Mouse (Mus musculus) midbrain, embryonic 11.5 days (tissue): ENCODE measurements around the gene 9130230L23Rik. TPM values are rescaled to one million over a fixed set of nuclear protein-coding genes. Genes with fewer than 3 reads are reported as not detected.

Experiments used
- ATAC-seq: fragments of 200-750 bp; cut with Nextera tagmentation; 2 replicates; pipeline ENCODE4 v1.8.0; 2017; ENCODE audit warnings: moderate TSS enrichment, moderate library complexity; ENCODE audit not compliant: low FRiP score
- DNase-seq: peaks from one replicate; pipeline ENCODE4 v3.0.0; 2015; ENCODE audit warnings: low spot score; ENCODE audit errors: missing footprints
- H3K27ac ChIP-seq: fragments of 300-500 bp; sonication (generic); 2 replicates; pipeline ENCODE4 v1.5.1; 2014; ENCODE audit warnings: low read depth, low read length
- H3K27me3 ChIP-seq: fragments of 300-500 bp; sonication (generic); 2 replicates; pipeline ENCODE4 v1.6.1; 2014; ENCODE audit warnings: mild to moderate bottlenecking, low read length, moderate library complexity, mixed read lengths; ENCODE audit not compliant: control insufficient read depth, insufficient read depth
- H3K36me3 ChIP-seq: fragments of 300-500 bp; sonication (generic); 2 replicates; pipeline ENCODE4 v1.6.1; 2014; ENCODE audit warnings: mild to moderate bottlenecking, low read length, moderate library complexity, mixed read lengths; ENCODE audit not compliant: control insufficient read depth, insufficient read depth
- H3K4me1 ChIP-seq: fragments of 300-500 bp; sonication (generic); 2 replicates; pipeline ENCODE4 v1.6.1; 2014; ENCODE audit warnings: low read length; ENCODE audit not compliant: control insufficient read depth, insufficient read depth
- H3K4me2 ChIP-seq: fragments of 300-500 bp; sonication (generic); 2 replicates; pipeline ENCODE4 v1.6.1; 2014; ENCODE audit warnings: mild to moderate bottlenecking, moderate library complexity
- H3K4me3 ChIP-seq: fragments of 300-500 bp; sonication (generic); 2 replicates; pipeline ENCODE4 v1.5.1; 2014; ENCODE audit warnings: low read depth, low read length
- H3K9ac ChIP-seq: fragments of 300-500 bp; sonication (generic); 2 replicates; pipeline ENCODE4 v1.6.1; 2014; ENCODE audit warnings: low read length
- H3K9me3 ChIP-seq: fragments of 300-500 bp; sonication (generic); 2 replicates; pipeline ENCODE4 v1.6.1; 2016; ENCODE audit warnings: low read length; ENCODE audit not compliant: control insufficient read depth
- WGBS: fragments of 180-500 bp; shearing (Covaris S2); extraction: QIAGEN DNeasy Blood & Tissue Kit; methylation state at CpG from one replicate; pipeline ENCODE4 v1.1.7; 2014; 5-methylcytosine and 5-hydroxymethylcytosine counted together
- polyA plus RNA-seq: library from polyadenylated mRNA; unstranded; fragments of >200 nt; fragmentation: Nextera tagmentation; extraction: Ambion mirVana; gene quantifications from 2 replicates; pipeline ENCODE4 v1.2.1, GENCODE M21; 2014

9130230L23Rik gene
- polyA plus RNA-seq: not detected in 2 replicates

DNA sequence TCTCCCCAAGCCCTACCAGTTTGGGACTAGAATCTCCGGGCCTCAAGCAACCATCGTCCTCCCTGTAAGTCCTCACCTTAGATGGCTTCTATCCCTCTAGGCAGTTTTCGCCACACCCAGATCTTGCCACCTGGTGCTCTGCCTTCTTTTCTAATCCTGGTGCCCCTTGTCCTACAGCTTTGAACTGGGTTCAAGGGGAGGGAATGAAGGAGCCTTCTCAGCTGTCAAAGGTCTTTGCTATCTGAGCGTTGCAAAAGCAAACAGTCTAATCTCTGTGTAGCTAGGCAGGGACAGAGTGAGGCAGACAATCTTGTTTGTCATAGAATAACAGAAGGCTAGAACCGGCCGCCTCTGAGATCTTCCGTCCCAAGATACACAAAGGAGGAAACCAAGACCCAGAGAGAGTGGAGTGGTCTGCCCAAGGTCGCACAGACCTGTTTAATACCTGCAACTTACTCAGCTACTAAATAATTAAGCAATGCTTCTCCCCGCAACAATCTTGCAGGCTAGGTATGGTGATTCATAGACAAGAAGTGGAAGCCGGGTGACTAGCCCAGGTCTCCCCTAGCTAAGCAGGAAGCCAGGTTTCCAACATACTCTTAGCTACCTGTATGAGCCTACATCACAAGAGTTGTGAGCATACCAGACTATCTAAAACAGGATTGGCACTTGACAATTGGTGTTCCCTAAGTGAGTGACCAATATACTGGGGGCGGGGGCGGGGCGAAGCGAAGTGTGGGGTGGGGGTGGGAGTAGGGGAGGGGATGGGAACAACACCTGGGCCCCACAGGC lies at the start of gene 9130230L23Rik:
9130230L23Rik (minus strand) TSS at position 152 of the 792 bp plus-strand sequence.
- DNase-seq: no peak
- Histone ChIP-seq H3K27ac (no peak within 1 kb of the TSS), H3K4me3 (no peak within 1 kb of the TSS), H3K4me1 (no peaks in the 10 kb centered on the region), H3K4me2 (no peak within 1 kb of the TSS), H3K36me3 (no peaks in the 10 kb centered on the region), H3K9ac (no peak within 1 kb of the TSS), H3K9me3 (no peaks in the 10 kb centered on the region), H3K27me3 (no peaks in the 10 kb centered on the region)
- 64% methylated on average over 14 of the region's 14 CpGs for WGBS
- no peak for ATAC-seq

DNA sequence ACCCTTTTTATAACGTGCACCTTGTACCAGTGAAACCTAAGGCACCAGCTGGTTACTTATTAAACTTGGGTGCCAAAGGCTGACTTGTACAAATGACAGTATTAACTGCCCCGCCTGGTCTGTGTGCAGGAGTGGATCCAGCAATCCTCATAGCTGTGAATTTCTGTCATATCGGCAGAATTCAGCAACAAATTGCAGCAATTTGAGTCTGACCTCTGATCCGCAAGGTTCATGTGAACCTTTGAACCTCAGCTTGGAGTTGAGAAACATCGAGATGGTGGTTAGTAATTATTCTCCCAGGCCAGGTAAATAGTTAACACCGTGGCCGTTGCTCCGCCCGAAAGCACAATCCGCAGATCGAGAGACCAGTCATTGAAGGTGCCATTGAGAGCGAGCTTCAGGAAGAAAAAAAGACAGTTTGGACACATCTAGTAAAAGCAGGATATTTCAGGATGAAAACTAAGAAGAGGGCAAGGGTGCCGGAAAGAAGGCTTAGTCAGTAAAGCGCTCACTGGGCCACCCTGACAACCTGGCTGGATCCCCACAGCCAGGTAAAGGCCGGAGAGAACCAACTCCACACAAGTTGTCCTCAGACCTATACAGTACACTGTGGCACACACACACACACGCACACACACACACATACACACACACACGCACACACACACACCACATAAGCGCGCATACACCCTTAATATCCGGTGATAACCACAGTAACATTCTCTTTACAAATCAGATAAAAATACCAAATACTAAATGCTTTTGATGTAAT lies 48.9 kb upstream of the 9130230L23Rik start:
- DNase-seq (no peak), ATAC-seq (no peak)
- H3K4me3 ChIP-seq: no peak overlapping the region
- H3K4me2 ChIP-seq: no peak overlapping the region
- H3K27me3 ChIP-seq: no peaks in the 10 kb centered on the region
- H3K36me3 ChIP-seq: no peaks in the 10 kb centered on the region
- no peak overlapping the region for H3K27ac ChIP-seq
- H3K9ac ChIP-seq: no peak overlapping the region
- WGBS: 91% methylated on average over 20 of the region's 20 CpGs
- no peaks in the 10 kb centered on the region for H3K4me1 ChIP-seq
- no peaks in the 10 kb centered on the region for H3K9me3 ChIP-seq

- H3K4me2 ChIP-seq: no peak overlapping the region
- H3K9ac ChIP-seq: no peak overlapping the region
- H3K9me3 ChIP-seq: no peaks in the 10 kb centered on the region
- H3K4me1 ChIP-seq: no peaks in the 10 kb centered on the region
- 89% methylated on average over 5 of the region's 5 CpGs for WGBS
- no peak for DNase-seq
- H3K27me3 ChIP-seq: no peaks in the 10 kb centered on the region
- no peaks in the 10 kb centered on the region for H3K36me3 ChIP-seq
- no peak overlapping the region for H3K4me3 ChIP-seq
- ATAC-seq: no peak
- no peak overlapping the region for H3K27ac ChIP-seq
These were observed 46.8 kb upstream of the 9130230L23Rik start for GRCm38 (mm10) chr5:66050841-66051240.

DNA sequence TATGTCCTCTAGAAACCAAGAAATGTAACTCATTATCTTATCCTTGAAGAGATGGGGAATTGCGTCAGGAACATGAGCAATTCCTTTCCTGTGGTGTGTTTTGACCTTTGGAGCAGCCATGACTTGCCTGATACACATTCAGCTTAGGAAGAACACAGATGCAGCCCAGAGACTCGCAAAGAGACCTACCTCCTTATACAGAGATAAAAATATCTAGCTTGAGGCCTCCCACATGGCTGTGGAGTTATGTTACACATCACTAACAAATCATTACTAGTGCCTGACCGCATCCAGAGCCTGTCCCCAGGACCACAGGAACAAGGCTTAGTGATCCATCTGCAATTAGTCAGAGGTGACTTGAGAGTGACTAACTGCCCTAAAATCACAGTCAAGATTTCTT lies 42.3 kb upstream of the 9130230L23Rik start:
- no peak overlapping the region for H3K9ac ChIP-seq
- no peak overlapping the region for H3K4me2 ChIP-seq
- DNase-seq: no peak
- H3K4me1 ChIP-seq: no peaks in the 10 kb centered on the region
- ATAC-seq: no peak
- H3K27me3 ChIP-seq: no peaks in the 10 kb centered on the region
- H3K4me3 ChIP-seq: no peak overlapping the region
- no peaks in the 10 kb centered on the region for H3K9me3 ChIP-seq
- H3K27ac ChIP-seq: no peak overlapping the region
- 89% methylated on average over 3 of the region's 3 CpGs for WGBS
- no peaks in the 10 kb centered on the region for H3K36me3 ChIP-seq

GRCm38 (mm10) chr5:66043897-66044296 lies 39.8 kb upstream of the 9130230L23Rik start:
- Histone ChIP-seq H3K27me3 (no peaks in the 10 kb centered on the region), H3K9me3 (no peaks in the 10 kb centered on the region), H3K27ac (no peak overlapping the region), H3K4me3 (no peak overlapping the region), H3K36me3 (no peaks in the 10 kb centered on the region), H3K4me1 (no peaks in the 10 kb centered on the region), H3K4me2 (no peak overlapping the region), H3K9ac (no peak overlapping the region)
- DNase-seq (no peak), ATAC-seq (no peak)
- 86% methylated on average over 3 of the region's 3 CpGs for WGBS

DNA sequence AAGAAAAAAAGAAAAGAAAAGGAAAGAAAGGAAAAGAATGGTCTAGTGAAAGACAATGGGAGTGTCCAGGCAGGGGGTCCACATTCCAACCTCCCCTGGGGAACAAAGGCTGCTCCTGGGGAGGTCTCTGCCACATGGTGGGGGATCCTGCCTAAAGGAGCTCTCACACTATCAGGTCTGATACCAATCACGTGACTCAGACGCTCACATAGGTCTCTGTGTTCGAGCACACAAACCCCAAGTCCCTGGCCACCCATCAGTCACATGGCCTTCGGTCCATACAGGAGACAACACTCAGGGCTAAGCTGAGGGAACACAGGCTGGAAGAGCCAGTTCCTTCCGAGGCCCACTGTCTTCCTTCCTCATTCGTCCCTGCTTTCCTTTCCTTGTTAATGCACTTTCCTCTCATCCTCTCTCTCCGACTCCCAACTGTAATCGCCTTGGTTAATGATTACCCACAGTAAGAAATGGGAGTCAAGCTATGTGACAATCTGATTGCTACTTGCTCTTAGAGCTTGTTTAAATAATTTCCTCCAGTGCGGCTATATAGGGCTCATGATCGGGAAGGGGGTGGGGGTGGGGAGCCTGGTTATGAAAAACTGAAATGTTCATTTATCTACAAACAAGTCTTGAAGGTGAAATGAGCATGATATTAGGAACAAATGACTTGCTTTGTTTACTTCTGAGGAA lies 38.7 kb upstream of the 9130230L23Rik start:
- Histone ChIP-seq H3K4me3 (no peak overlapping the region), H3K9me3 (no peaks in the 10 kb centered on the region), H3K9ac (no peak overlapping the region), H3K27ac (no peak overlapping the region), H3K27me3 (no peaks in the 10 kb centered on the region), H3K36me3 (no peaks in the 10 kb centered on the region), H3K4me2 (no peak overlapping the region), H3K4me1 (no peaks in the 10 kb centered on the region)
- DNase-seq (peak; percentile 54), ATAC-seq (no peak)
- 57% methylated on average over 10 of the region's 10 CpGs for WGBS

DNA sequence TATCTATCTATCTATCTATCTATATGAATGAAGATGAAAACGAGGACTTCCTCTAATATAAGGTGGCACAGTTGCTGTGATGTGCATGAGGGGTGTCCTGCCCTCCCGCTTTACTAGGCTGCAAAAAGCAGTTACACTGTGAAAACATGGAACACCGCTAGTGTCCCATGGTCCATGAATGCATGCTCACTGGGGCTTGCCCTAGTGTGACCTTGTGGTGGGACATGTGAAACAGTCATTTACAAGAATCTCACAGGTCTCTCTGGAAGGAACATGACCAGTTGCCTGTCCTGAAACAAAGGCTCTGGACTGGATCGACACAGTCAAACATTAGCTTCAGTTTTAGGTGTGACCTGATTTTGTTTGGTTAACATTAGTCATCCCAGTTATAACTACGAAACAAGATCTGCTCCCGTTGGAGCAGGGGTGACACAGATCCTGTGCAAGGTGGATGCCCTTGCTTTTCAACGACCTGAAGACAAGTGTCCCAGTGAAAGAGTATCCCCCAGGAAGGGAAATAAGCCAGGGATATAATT lies 36.7 kb upstream of the 9130230L23Rik start:
- Histone ChIP-seq H3K4me1 (no peaks in the 10 kb centered on the region), H3K4me2 (no peak overlapping the region), H3K27ac (no peak overlapping the region), H3K4me3 (no peak overlapping the region), H3K36me3 (no peaks in the 10 kb centered on the region), H3K9ac (no peak overlapping the region), H3K27me3 (no peaks in the 10 kb centered on the region), H3K9me3 (no peaks in the 10 kb centered on the region)
- WGBS: 90% methylated on average over 7 of the region's 7 CpGs
- DNase-seq (no peak), ATAC-seq (no peak)

- no peak for ATAC-seq
- Histone ChIP-seq H3K27me3 (no peaks in the 10 kb centered on the region), H3K4me1 (no peaks in the 10 kb centered on the region), H3K4me3 (no peak overlapping the region), H3K27ac (no peak overlapping the region), H3K9ac (no peak overlapping the region), H3K9me3 (no peaks in the 10 kb centered on the region), H3K4me2 (no peak overlapping the region), H3K36me3 (no peaks in the 10 kb centered on the region)
- 86% methylated on average over 2 of the region's 2 CpGs for WGBS
- peak; percentile 4 for DNase-seq
These were observed 35.7 kb upstream of the 9130230L23Rik start for GRCm38 (mm10) chr5:66039813-66040212.
